Mouse (Mus musculus): Measurements from ENCODE around the gene Gm45062. TPM values are rescaled to one million over a fixed set of nuclear protein-coding genes. Genes with fewer than 3 reads are reported as not detected.

Gm45062 gene
- total RNA-seq (2014; rRNA removed): 1.4 and 1.8 TPM in 2 replicates
- 4.4 and 5.4 TPM in 2 replicates for polyA plus RNA-seq (2015; fragmentation: Nextera tagmentation; extraction: Ambion mirVana)

DNA sequence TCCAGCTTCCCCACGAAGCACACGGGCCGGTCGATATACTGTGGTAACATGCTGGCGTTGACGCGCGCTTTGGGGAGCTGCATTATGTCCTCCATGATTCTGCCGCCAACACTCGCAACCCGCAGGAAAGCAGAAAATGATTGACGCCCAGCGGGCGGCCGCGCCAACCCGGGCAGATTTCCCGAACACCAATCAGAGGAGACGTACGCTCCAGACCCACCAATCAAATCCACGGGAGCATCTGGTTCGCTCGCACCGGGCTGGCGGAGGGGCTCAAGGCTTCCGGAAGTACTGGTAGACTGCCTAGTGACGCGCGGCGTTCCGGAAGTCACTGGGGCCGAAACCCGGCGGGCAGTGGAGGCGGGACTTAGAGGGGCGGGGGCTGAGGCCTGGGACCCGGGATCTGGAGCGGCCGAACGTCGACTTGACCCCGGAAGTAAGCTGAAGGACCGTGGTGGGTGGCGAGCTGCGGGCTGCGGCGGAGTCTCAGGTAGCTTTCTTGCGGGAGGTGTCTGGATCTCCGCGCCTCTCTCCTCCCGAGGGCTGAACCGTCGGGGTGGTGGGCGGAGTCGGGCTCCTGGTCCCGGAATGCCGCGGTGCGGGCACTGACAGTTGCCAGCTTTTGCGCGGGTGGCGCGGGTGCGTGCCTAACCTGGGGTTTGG is at the start of gene Gm45062, which contains the start of the genes Rpa3 and Umad1:
Gm45062 (plus strand) TSS at position 447 of the 663 bp plus-strand sequence.
Rpa3 (minus strand) TSS at position 170 of the 663 bp plus-strand sequence.
Umad1 (plus strand) TSS at position 285 of the 663 bp plus-strand sequence.
- Histone ChIP-seq H3K9ac (peak within 1 kb of the TSS; percentile 82), H3K27ac (ENCODE audit: low read depth, low read length) (peak within 1 kb of the TSS; percentile 87), H3K36me3 (ENCODE audit: insufficient read depth) (peaks cover 2% of the 10 kb centered on the region), H3K4me1 (ENCODE audit: insufficient read depth) (peaks cover 11% of the 10 kb centered on the region; the same call in 1 of the 2 replicates), H3K4me2 (ENCODE audit: low read depth) (peak within 1 kb of the TSS; percentile 64), H3K9me3 (ENCODE audit: low read length) (no peaks in the 10 kb centered on the region), H3K27me3 (ENCODE audit: insufficient read depth, low read length) (no peaks in the 10 kb centered on the region), H3K4me3 (ENCODE audit: low read depth, low read length) (peak within 1 kb of the TSS; percentile 90)
- no peak for TF ChIP-seq CTCF (IDR thresholded peaks at IDR 0.05; ENCODE audit: low read depth)
- 1% methylated on average over 64 of the region's 64 CpGs for WGBS
- ATAC-seq (peak; percentile 100), DNase-seq (peak; percentile 99)

DNA sequence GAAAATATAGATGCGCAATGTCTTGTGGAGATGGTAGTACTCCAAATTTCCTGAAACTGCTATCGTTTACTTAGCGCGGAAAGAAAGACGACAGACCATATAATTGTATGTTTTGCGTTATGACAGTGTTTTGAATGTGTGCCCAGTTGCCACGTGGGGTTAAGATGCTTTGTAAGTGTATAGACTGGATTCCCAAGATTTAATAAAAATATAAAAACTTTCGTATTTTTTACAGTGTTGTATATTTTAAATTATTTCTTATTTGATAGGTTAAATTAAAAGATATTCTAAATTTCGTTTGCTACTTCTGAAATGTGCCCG is 49.4 kb upstream of the Gm45062 start:
- H3K36me3 ChIP-seq (ENCODE audit: insufficient read depth): peaks cover 2% of the 10 kb centered on the region; the same call in 1 of the 2 replicates
- peak overlapping the region; percentile 79 for H3K4me3 ChIP-seq (ENCODE audit: low read depth, low read length)
- peak overlapping the region; percentile 93 for H3K27ac ChIP-seq (ENCODE audit: low read depth, low read length)
- peaks cover 8% of the 10 kb centered on the region; the same call in 1 of the 2 replicates for H3K4me1 ChIP-seq (ENCODE audit: insufficient read depth)
- WGBS: 10% methylated on average over 10 of the region's 10 CpGs
- DNase-seq (no peak), ATAC-seq (no peak; the same call in 1 of the 2 replicates)
- H3K9ac ChIP-seq: peak overlapping the region; percentile 94
- no peaks in the 10 kb centered on the region for H3K27me3 ChIP-seq (ENCODE audit: insufficient read depth, low read length)
- no peaks in the 10 kb centered on the region for H3K9me3 ChIP-seq (ENCODE audit: low read length)
- 0 out of 2 replicates have a peak, but pooled peaks have one; percentile 0 for TF ChIP-seq CTCF (IDR thresholded peaks at IDR 0.05; ENCODE audit: low read depth)
- peak overlapping the region; percentile 57 for H3K4me2 ChIP-seq (ENCODE audit: low read depth)

GRCm38 (mm10) chr6:8210661-8211060 is 48.6 kb upstream of the Gm45062 start:
- 79% methylated on average over 3 of the region's 3 CpGs for WGBS
- Histone ChIP-seq H3K4me3 (ENCODE audit: low read depth, low read length) (no peak overlapping the region), H3K9me3 (ENCODE audit: low read length) (no peaks in the 10 kb centered on the region), H3K36me3 (ENCODE audit: insufficient read depth) (peaks cover 11% of the 10 kb centered on the region), H3K4me1 (ENCODE audit: insufficient read depth) (peaks cover 8% of the 10 kb centered on the region; the same call in 1 of the 2 replicates), H3K27ac (ENCODE audit: low read depth, low read length) (no peak overlapping the region), H3K9ac (no peak overlapping the region), H3K27me3 (ENCODE audit: insufficient read depth, low read length) (no peaks in the 10 kb centered on the region), H3K4me2 (ENCODE audit: low read depth) (peak overlapping the region; percentile 57; the same call in 1 of the 2 replicates)
- no peak for TF ChIP-seq CTCF (IDR thresholded peaks at IDR 0.05; ENCODE audit: low read depth)
- ATAC-seq (no peak), DNase-seq (no peak)

DNA sequence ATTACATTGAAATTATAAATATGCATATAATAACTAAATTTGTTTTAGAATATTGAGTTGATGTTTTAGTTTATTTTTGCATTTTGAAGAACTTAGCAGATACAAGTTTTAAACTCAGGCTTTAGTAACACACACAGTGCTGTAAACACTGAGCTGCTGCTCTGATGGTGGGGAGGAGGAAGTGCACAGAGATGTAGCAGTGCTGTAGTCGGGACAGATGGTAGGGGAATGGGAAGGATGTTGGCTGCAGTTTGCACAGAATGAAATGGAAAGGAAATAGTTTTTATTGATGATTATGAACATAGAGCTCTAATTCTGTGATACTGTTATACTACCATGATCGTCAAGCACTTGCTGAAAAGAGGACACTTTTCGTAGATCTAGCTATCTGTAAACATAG is 32.2 kb upstream of the Gm45062 start:
- Histone ChIP-seq H3K27me3 (ENCODE audit: insufficient read depth, low read length) (no peaks in the 10 kb centered on the region), H3K9ac (no peak overlapping the region), H3K36me3 (ENCODE audit: insufficient read depth) (peaks cover 27% of the 10 kb centered on the region), H3K4me1 (ENCODE audit: insufficient read depth) (no peaks in the 10 kb centered on the region), H3K4me2 (ENCODE audit: low read depth) (no peak overlapping the region), H3K27ac (ENCODE audit: low read depth, low read length) (no peak overlapping the region), H3K4me3 (ENCODE audit: low read depth, low read length) (no peak overlapping the region), H3K9me3 (ENCODE audit: low read length) (no peaks in the 10 kb centered on the region)
- TF ChIP-seq CTCF (IDR thresholded peaks at IDR 0.05; ENCODE audit: low read depth): no peak
- ATAC-seq (0 out of 2 replicates have a peak, but pooled peaks have one; percentile 42), DNase-seq (no peak)
- 79% methylated on average over 3 of the region's 3 CpGs for WGBS

DNA sequence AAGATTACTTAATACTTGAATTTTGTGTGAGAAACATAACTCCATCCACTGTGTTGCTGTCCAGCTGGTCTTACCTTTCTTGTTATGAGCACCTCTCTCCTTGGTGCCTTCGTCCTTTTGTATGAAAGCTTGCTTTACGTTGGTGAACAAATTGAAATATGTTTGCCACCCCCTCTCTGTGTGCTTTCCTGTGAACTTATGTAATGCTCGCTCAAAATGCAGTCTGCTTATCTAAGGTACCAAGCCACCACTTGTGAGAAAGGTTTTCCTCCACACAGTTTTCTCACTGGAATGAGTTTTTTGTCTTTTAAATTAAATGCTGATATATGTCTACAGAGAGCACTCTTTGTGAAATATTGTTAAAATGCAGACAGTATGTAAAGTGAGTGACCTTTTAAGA is 30.7 kb upstream of the Gm45062 start:
- ATAC-seq (no peak), DNase-seq (no peak)

GRCm38 (mm10) chr6:8258316-8258715 is 934 bp upstream of the Gm45062 start:
- peak overlapping the region; percentile 77 for H3K27ac ChIP-seq (ENCODE audit: low read depth, low read length)
- DNase-seq (no peak), ATAC-seq (no peak)
- peak overlapping the region; percentile 90 for H3K4me3 ChIP-seq (ENCODE audit: low read depth, low read length)
- peaks cover 11% of the 10 kb centered on the region; the same call in 1 of the 2 replicates for H3K4me1 ChIP-seq (ENCODE audit: insufficient read depth)
- TF ChIP-seq CTCF (IDR thresholded peaks at IDR 0.05; ENCODE audit: low read depth): no peak
- peaks cover 4% of the 10 kb centered on the region for H3K36me3 ChIP-seq (ENCODE audit: insufficient read depth)
- WGBS: 8% methylated on average over 6 of the region's 6 CpGs
- no peaks in the 10 kb centered on the region for H3K27me3 ChIP-seq (ENCODE audit: insufficient read depth, low read length)
- H3K9ac ChIP-seq: peak overlapping the region; percentile 82
- peak overlapping the region; percentile 60 for H3K4me2 ChIP-seq (ENCODE audit: low read depth)
- H3K9me3 ChIP-seq (ENCODE audit: low read length): no peaks in the 10 kb centered on the region

More for the DNA sequence above, 30.7 kb upstream of the Gm45062 start:
- no peak for TF ChIP-seq CTCF (IDR thresholded peaks at IDR 0.05; ENCODE audit: low read depth)
- no peaks in the 10 kb centered on the region for H3K4me1 ChIP-seq (ENCODE audit: insufficient read depth)
- peaks cover 35% of the 10 kb centered on the region for H3K36me3 ChIP-seq (ENCODE audit: insufficient read depth)
- H3K9me3 ChIP-seq (ENCODE audit: low read length): no peaks in the 10 kb centered on the region
- H3K27ac ChIP-seq (ENCODE audit: low read depth, low read length): no peak overlapping the region
- no peak overlapping the region for H3K4me3 ChIP-seq (ENCODE audit: low read depth, low read length)
- no peaks in the 10 kb centered on the region for H3K27me3 ChIP-seq (ENCODE audit: insufficient read depth, low read length)
- no peak overlapping the region for H3K9ac ChIP-seq
- WGBS: 89% methylated on average over 3 of the region's 3 CpGs
- no peak overlapping the region for H3K4me2 ChIP-seq (ENCODE audit: low read depth)

DNA sequence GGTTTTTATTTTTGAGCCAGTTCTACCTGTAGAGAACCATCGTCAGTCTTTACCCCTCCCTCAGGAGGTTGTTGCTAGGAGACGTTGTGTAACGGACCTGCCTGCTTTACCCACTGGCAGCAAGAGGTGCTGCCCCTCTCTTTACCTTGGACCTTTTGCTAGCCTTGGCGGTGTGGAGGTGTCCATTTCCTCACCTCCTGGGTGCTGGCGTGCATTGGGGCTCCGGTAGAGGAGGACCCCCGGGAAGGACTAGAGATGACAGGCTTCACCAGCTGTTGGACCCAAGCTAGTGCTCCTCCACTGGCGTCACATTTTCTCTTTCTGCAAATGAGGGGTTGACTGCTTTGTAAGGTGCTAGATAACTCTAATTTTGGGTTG is 406 bp downstream of the Gm45062 start:
- TF ChIP-seq CTCF (IDR thresholded peaks at IDR 0.05; ENCODE audit: low read depth): no peak; the same call in 1 of the 2 replicates
- peak overlapping the region; percentile 90 for H3K4me3 ChIP-seq (ENCODE audit: low read depth, low read length)
- WGBS: 1% methylated on average over 8 of the region's 8 CpGs
- ATAC-seq (no peak; the same call in 1 of the 2 replicates), DNase-seq (peak; percentile 73)
- H3K4me1 ChIP-seq (ENCODE audit: insufficient read depth): peaks cover 11% of the 10 kb centered on the region; the same call in 1 of the 2 replicates
- no peaks in the 10 kb centered on the region for H3K9me3 ChIP-seq (ENCODE audit: low read length)
- H3K27me3 ChIP-seq (ENCODE audit: insufficient read depth, low read length): no peaks in the 10 kb centered on the region
- peak overlapping the region; percentile 64 for H3K4me2 ChIP-seq (ENCODE audit: low read depth)
- peak overlapping the region; percentile 82 for H3K9ac ChIP-seq
- peak overlapping the region; percentile 87 for H3K27ac ChIP-seq (ENCODE audit: low read depth, low read length)
- no peaks in the 10 kb centered on the region for H3K36me3 ChIP-seq (ENCODE audit: insufficient read depth)
